Mouse (Mus musculus) embryonic stem cell, embryonic (primary cell): ENCODE results near the gene Hoga1.

Source experiments
- CTCF ChIA-PET, 4 experiments: fragments of 300-600 bp in 2 of 4; fragments of 350-600 bp in 2 of 4; sonication (Branson Sonifier 250); formaldehyde crosslinking; loops; one replicate each; lab custom pipeline; 2022; ENCODE audit warnings: inconsistent platforms in 2 of 4; lab: Charles Lee
- POLR2A ChIA-PET, 4 experiments: fragments of 300-600 bp in 2 of 4; fragments of 350-600 bp in 2 of 4; sonication (Branson Sonifier 250); formaldehyde crosslinking; loops; one replicate each; lab custom pipeline; 2022; ENCODE audit warnings: antibody characterized with exemption in 4 of 4, inconsistent platforms in 1 of 4; lab: Charles Lee

Hoga1 gene

DNA sequence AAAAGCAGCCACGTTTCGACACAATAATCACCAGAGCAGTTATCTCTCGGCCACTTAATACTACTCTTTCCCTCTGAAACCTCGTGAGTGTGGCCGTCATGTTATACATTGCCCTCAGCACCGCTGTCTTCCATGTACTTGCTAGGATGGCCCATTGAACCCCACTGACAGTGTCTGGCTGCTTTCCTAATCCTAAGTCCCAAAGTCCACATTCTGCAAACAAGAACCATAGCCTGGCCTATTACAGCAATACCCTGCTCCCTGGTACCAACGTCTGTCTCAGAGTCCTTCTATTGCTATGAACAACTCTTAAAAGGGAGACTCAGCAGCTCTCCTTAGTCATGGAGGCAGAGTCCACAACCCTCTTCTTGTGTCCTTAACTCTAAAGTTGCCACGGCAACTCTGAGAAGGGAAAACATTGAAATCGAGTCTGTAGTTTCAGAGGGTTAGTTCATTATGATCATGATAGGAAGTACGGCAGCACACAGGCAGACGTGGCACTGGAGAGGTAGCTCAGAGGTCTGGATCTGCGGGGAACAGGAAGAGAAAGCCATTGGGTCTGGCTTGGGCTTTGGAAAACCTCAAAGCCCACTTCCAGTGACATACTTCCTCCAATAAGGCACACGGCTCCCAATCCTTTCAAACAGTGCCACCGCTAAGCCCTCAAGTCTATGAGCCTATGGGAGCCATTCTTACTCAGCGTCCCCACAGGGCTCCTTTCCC, 26.6 kb downstream of the Hoga1 start:
- ChIA-PET CTCF (interaction anchor here (0.5 to 3.2 kb wide), 34 partner anchors 8 to 1622 kb away, joined by 3 to 12 read pairs (median 4); partner anchors contain the start of genes Hoga1 (in 2 of the 4), Pi4k2a (in 2 of the 4) and Ankrd2 (in 1 of the 4)), POLR2A (interaction anchor here (0.6 to 5.0 kb wide), 22 partner anchors 8 to 289 kb away, joined by 3 to 30 read pairs (median 4); partner anchors contain the start of genes Pi4k2a (in 3 of the 4), Hoga1 (in 2 of the 4), Ankrd2 (in 1 of the 4) and Avpi1 (in 1 of the 4))

DNA sequence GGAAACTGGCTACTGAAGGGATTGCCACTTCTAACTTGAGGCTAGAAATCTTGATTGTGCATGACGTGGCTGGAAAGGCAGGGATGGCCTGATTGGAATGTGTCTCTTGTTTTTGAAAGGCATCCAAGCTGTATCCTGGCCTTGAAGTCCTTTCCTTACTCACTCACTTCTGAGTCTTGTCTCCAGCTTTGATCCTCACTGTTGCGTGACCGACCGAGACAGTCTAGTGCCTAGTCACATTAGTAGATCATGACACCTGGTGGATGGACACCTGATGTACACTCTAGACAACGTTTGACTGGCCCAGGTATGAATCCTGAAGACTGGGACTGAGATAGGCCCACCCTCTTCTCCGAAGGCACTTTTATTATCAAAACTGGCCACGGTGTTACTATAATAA, 27.4 kb downstream of the Hoga1 start:
- ChIA-PET CTCF (interaction anchor here in 3 of 4 experiments (0.5 to 3.2 kb wide), 12 partner anchors 27 to 173 kb away, joined by 3 to 12 read pairs (median 4); partner anchors contain the start of genes Ankrd2 (in 1 of the 3) and Hoga1 (in 1 of the 3)), POLR2A (interaction anchor here in 3 of 4 experiments (0.6 to 5.0 kb wide), 9 partner anchors 13 to 98 kb away, joined by 3 to 30 read pairs (median 4); partner anchors contain the start of genes Pi4k2a (in 2 of the 3), Avpi1 (in 1 of the 3), Hoga1 (in 1 of the 3) and Morn4 (in 1 of the 3))

DNA sequence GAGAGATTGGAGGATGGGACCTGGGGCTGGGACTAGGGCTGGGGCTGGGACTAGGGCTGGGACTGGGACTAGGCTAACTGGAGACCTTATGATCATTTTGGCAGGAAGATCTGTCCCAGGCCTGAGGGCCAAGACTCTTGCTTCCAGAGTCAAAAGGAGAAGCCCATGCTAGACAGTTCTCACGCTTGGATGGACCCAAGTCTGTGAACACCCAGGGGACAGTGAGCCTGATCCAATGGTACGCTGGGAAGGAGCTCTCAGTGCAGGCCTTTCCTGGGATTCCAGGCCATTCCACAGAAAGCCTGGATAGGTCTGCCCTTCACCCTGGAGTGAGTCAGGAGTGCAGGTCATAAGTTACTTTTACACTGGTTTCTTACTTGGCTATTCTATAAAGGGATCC, 29.6 kb downstream of the Hoga1 start:
- ChIA-PET POLR2A (interaction anchor here in 3 of 4 experiments (1.0 to 7.4 kb wide), 5 partner anchors 15 to 54 kb away, joined by 3 to 66 read pairs (median 5); partner anchors contain the start of genes Avpi1 (in 2 of the 3) and Pi4k2a (in 2 of the 3)), CTCF (interaction anchor here in 2 of 4 experiments (0.6 to 1.1 kb wide), 4 partner anchors 30 to 756 kb away, joined by 3 read pairs; partner anchors contain the start of gene Hoga1 (in 1 of the 2))

GRCm38 (mm10) chr19:42075992-42076391, 30.6 kb downstream of the Hoga1 start:
- ChIA-PET POLR2A (interaction anchor here in 3 of 4 experiments (0.5 to 7.4 kb wide), 11 partner anchors 10 to 53 kb away, joined by 3 to 66 read pairs (median 4); partner anchors contain the start of genes Pi4k2a (in 3 of the 3), Avpi1 (in 2 of the 3), Ankrd2 (in 1 of the 3) and Morn4 (in 1 of the 3)), CTCF (interaction anchor here (0.6 to 1.1 kb wide), 6 partner anchors 41 to 90 kb away, joined by 3 to 11 read pairs (median 3); partner anchors contain the start of gene Ankrd2 (in 1 of the 4))

DNA sequence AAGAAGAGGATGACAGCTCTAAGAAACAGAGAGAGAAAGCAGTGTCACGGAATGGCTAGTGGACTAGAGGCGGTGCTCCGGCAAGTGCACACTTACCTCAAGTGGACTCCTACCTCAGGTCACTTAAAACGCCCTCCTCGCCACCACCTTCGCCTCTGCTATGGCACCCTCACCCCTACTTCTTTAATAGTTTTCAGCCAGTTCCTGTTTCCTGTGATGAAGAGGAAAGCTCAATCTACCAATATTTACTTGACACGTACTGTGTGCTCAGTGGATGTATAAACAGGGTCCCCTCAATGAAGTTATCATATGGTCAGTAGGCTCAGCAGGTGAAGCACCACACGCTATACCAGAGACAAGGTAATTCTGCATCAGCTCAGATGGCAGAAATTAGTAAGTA, 33.2 kb downstream of the Hoga1 start:
- POLR2A ChIA-PET = interaction anchor here in 2 of 4 experiments (1.5 to 7.4 kb wide), 6 partner anchors 10 to 80 kb away, joined by 4 to 66 read pairs (median 6); partner anchors contain the start of genes Pi4k2a (in 2 of the 2) and Avpi1 (in 1 of the 2)

DNA sequence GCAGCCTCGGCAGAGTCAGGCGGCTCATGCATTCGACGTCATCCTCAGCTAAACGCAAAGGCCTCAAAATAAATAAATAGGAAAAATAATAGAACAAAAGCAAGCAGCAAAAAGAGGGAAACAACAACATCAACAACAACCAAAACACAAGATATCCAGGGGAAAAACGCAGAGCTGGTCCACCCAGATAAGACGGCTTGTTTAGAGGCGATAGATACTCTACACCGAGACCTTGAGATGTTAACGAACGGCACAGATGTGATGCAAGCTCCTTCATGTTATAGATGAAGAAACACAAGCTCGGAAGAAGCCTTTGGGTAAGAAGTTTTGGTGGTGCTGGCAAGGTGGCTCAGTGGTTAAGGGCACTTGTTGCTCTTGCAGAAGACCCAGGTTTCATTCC, 33.6 kb downstream of the Hoga1 start:
- CTCF ChIA-PET = interaction anchor here (0.6 to 1.1 kb wide), 6 partner anchors 9 to 1773 kb away, joined by 3 to 7 read pairs (median 4); no protein-coding TSS in a partner anchor
- POLR2A ChIA-PET = interaction anchor here in 3 of 4 experiments (0.9 to 7.4 kb wide), 7 partner anchors 10 to 79 kb away, joined by 3 to 66 read pairs (median 5); partner anchors contain the start of genes Avpi1 (in 2 of the 3) and Pi4k2a (in 2 of the 3)

More for the DNA sequence above, 33.2 kb downstream of the Hoga1 start:
- CTCF ChIA-PET = interaction anchor here in 3 of 4 experiments (0.6 to 1.1 kb wide), 5 partner anchors 9 to 1774 kb away, joined by 3 to 7 read pairs (median 3); no protein-coding TSS in a partner anchor

- CTCF ChIA-PET = interaction anchor here in 2 of 4 experiments (1.0 to 1.3 kb wide), 2 partner anchors 9 to 86 kb away, joined by 3 read pairs; no protein-coding TSS in a partner anchor
Measured at GRCm38 (mm10) chr19:42079950-42080349, 34.5 kb downstream of the Hoga1 start.

DNA sequence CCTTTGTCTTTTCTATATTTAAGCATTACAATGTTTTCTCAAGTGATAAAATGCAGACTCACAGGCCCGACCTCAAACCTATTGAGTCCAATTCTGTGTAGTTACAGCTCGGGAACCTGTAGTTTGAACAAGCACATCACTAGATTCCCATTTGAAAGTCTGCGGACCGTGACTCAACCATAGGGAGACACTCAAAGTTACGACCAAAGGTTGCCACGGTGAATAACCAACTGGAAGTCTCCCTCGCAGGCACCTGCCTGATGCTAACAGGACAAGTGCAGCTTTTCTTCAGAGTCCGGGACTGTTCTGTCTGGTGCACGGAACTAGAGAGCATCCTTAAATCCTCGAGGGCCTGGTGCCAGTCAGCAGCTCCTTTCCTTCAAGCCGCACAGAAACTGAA, 35.1 kb downstream of the Hoga1 start:
- ChIA-PET CTCF (interaction anchor here in 3 of 4 experiments (0.6 to 1.4 kb wide), 4 partner anchors 9 to 826 kb away, joined by 3 to 5 read pairs (median 3); no protein-coding TSS in a partner anchor), POLR2A (interaction anchor here in 3 of 4 experiments (0.8 to 7.4 kb wide), 7 partner anchors 9 to 61 kb away, joined by 3 to 66 read pairs (median 3); partner anchors contain the start of gene Pi4k2a (in 2 of the 3))

More at GRCm38 (mm10) chr19:42079950-42080349, 34.5 kb downstream of the Hoga1 start:
- POLR2A ChIA-PET = interaction anchor here (0.6 to 7.4 kb wide), 10 partner anchors 9 to 500 kb away, joined by 3 to 66 read pairs (median 3); partner anchors contain the start of genes Avpi1 (in 2 of the 4) and Pi4k2a (in 2 of the 4)

- ChIA-PET POLR2A (interaction anchor here in 3 of 4 experiments (0.7 to 5.6 kb wide), 4 partner anchors 8 to 236 kb away, joined by 3 to 25 read pairs (median 4); partner anchors contain the start of gene Pi4k2a (in 1 of the 3)), CTCF (interaction anchor here in 1 of 4 experiments (1.4 kb wide), 1 partner anchor 11 kb away, joined by 3 read pairs; no protein-coding TSS in a partner anchor)
Measured at GRCm38 (mm10) chr19:42081613-42082012, 36.2 kb downstream of the Hoga1 start.

DNA sequence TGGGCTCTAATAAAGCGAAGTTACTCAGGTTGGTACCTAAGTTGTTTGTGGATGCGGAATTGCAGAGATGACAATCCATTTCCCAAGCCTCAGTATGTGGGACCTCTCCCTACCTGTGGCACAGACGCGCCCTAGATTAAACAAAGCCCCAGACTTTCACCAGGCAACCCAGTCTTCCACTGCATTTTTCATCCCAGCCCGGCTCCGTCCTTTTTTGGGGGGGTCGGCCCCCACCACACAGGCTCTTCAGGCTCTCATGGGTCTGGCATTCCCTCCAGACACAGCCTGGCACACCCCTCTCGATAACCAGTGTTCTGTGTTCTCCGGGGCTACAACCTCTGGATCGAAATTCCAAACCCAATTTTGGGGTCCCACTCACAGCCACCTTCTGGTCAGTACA, 40.3 kb downstream of the Hoga1 start:
- ChIA-PET CTCF (no interaction called here), POLR2A (interaction anchor here in 3 of 4 experiments (1.0 to 1.5 kb wide), 3 partner anchors 10 to 44 kb away, joined by 3 to 8 read pairs (median 4); partner anchors contain the start of gene Avpi1 (in 1 of the 3))

GRCm38 (mm10) chr19:42086166-42086565, 40.8 kb downstream of the Hoga1 start, which contains the start of gene Morn4:
Gene Morn4 (minus strand): TSS chr19:42086357.
- CTCF ChIA-PET = interaction anchor here in 1 of 4 experiments (0.6 kb wide), 1 partner anchor 241 kb away, joined by 3 read pairs; no protein-coding TSS in a partner anchor
- POLR2A ChIA-PET = interaction anchor here in 3 of 4 experiments (0.7 to 1.5 kb wide), 6 partner anchors 10 to 78 kb away, joined by 3 to 8 read pairs (median 4); partner anchors contain the start of gene Avpi1 (in 1 of the 3)

DNA sequence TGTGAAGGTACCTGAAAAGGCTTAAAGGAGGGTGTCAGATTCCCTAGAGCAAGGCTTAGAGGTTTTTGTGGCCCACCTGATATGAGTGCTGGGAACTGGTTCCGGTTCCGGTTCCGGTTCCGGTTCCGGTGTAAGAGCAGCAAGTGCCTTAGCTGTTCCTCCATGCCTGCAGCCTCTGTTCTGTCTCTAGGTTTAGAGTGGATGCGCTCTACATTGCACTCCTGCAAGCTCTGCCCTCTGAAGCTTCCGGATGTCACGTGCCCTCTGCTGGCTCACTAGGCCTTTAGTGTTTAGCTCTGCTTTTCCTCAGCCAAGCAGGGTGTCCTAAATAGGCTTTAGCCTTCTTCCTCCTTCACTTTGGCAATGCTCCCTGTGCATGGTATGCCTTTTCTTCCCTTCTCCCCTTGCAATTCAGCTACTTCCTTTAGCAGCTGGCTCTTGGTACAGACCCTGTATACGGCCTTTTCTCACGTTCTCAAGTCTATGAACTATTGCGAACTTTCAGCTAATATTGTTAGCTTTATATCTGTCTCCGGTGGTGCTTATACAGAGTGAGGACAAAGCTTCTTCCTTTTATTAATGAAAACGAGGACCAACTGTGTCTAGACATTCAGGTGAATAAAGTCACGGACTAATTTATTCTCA, 43.8 kb downstream of the Hoga1 start:
- POLR2A ChIA-PET = interaction anchor here in 3 of 4 experiments (0.6 to 9.1 kb wide), 67 partner anchors 10 to 343 kb away, joined by 3 to 133 read pairs (median 6); partner anchors contain the start of genes Avpi1 (in 3 of the 3), Hoga1 (in 3 of the 3), Exosc1 (in 2 of the 3) and Marveld1 (in 2 of the 3)
- CTCF ChIA-PET = interaction anchor here (0.5 to 2.9 kb wide), 19 partner anchors 18 to 450 kb away, joined by 3 to 18 read pairs (median 4); partner anchors contain the start of genes Ankrd2 (in 1 of the 4), Avpi1 (in 1 of the 4), Hoga1 (in 1 of the 4) and Marveld1 (in 1 of the 4)

GRCm38 (mm10) chr19:42089748-42090595, 44.6 kb downstream of the Hoga1 start, which contains the start of gene Pi4k2a:
Gene Pi4k2a (plus strand): TSS chr19:42090470.
- POLR2A ChIA-PET = interaction anchor here in 3 of 4 experiments (0.5 to 9.1 kb wide), 93 partner anchors 9 to 674 kb away, joined by 3 to 133 read pairs (median 5); partner anchors contain the start of genes Avpi1 (in 3 of the 3), Hoga1 (in 3 of the 3), Marveld1 (in 2 of the 3) and Pgam1 (in 2 of the 3)
- CTCF ChIA-PET = interaction anchor here (0.6 to 2.9 kb wide), 27 partner anchors 18 to 350 kb away, joined by 3 to 18 read pairs (median 4); partner anchors contain the start of genes Ankrd2 (in 2 of the 4), Avpi1 (in 1 of the 4), Hoga1 (in 1 of the 4) and Marveld1 (in 1 of the 4)

DNA sequence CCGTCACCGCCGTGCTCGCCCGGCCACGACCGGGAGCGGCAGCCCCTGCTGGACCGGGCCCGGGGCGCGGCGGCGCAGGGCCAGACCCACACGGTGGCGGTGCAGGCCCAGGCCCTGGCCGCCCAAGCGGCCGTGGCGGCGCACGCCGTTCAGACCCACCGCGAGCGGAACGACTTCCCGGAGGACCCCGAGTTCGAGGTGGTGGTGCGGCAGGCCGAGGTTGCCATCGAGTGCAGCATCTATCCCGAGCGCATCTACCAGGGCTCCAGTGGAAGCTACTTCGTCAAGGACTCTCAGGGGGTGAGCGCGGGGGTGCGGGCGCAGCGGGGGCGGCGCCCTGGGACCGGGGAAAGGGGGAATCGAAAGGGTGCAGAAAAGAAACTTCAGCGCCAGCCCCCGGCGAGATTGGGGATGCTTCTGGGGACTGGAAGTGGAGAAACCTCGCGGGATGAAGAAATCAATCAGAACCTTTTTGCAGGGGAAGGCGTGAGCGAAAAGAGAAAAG, 45.3 kb downstream of the Hoga1 start:
- POLR2A ChIA-PET = interaction anchor here in 3 of 4 experiments (0.5 to 9.1 kb wide), 78 partner anchors 8 to 674 kb away, joined by 3 to 133 read pairs (median 5); partner anchors contain the start of genes Avpi1 (in 3 of the 3), Hoga1 (in 3 of the 3), Marveld1 (in 2 of the 3) and Pgam1 (in 2 of the 3)
- CTCF ChIA-PET = interaction anchor here (0.6 to 2.9 kb wide), 19 partner anchors 19 to 349 kb away, joined by 3 to 18 read pairs (median 4); partner anchors contain the start of genes Ankrd2 (in 1 of the 4), Hoga1 (in 1 of the 4) and Marveld1 (in 1 of the 4)
